Mouse (Mus musculus) limb, embryonic 13.5 days (tissue): Measurements from ENCODE around the gene Tmem117. TPM values are rescaled to one million over a fixed set of nuclear protein-coding genes. Genes with fewer than 3 reads are reported as not detected.
A peak's percentile ranks its signal among the peaks of the same experiment; 100 is the strongest.

Source experiments
- ATAC-seq: fragments of 200-750 bp; cut with Nextera tagmentation; 2 replicates; pipeline ENCODE4 v1.8.0; 2017; ENCODE audit warnings: low read depth, moderate number of reproducible peaks, moderate TSS enrichment; ENCODE audit not compliant: low FRiP score
- H3K27ac ChIP-seq: fragments of 300-500 bp; sonication (generic); 2 replicates; pipeline ENCODE4 v1.5.1; 2015; ENCODE audit warnings: inconsistent platforms, mild to moderate bottlenecking, moderate library complexity
- H3K27me3 ChIP-seq: fragments of 300-500 bp; sonication (generic); 2 replicates; pipeline ENCODE4 v1.6.1; 2015; ENCODE audit warnings: mild to moderate bottlenecking, inconsistent platforms
- H3K36me3 ChIP-seq: fragments of 300-500 bp; sonication (generic); 2 replicates; pipeline ENCODE4 v1.6.1; 2015; ENCODE audit warnings: inconsistent platforms, mild to moderate bottlenecking, moderate library complexity
- H3K4me1 ChIP-seq: fragments of 300-500 bp; sonication (generic); 2 replicates; pipeline ENCODE4 v1.6.1; 2015; ENCODE audit warnings: inconsistent platforms
- H3K4me2 ChIP-seq: fragments of 300-500 bp; sonication (generic); replicated peaks from 2 replicates; pipeline ENCODE4 v1.6.1; 2015; ENCODE audit warnings: inconsistent platforms, mild to moderate bottlenecking, moderate library complexity
- H3K4me3 ChIP-seq: fragments of 300-500 bp; sonication (generic); 2 replicates; pipeline ENCODE4 v1.5.1; 2015; ENCODE audit warnings: moderate library complexity, mild to moderate bottlenecking, inconsistent platforms
- H3K9ac ChIP-seq: fragments of 300-500 bp; sonication (generic); 2 replicates; pipeline ENCODE4 v1.6.1; 2015; ENCODE audit warnings: mild to moderate bottlenecking, inconsistent platforms
- H3K9me3 ChIP-seq: fragments of 300-500 bp; sonication (generic); 2 replicates; pipeline ENCODE4 v1.6.1; 2016; ENCODE audit warnings: inconsistent platforms
- WGBS: fragments of 180-500 bp; shearing (Covaris S2); methylation state at CpG from one replicate; pipeline ENCODE4 v1.1.7; 2015; 5-methylcytosine and 5-hydroxymethylcytosine counted together
- polyA plus RNA-seq: library from polyadenylated mRNA; unstranded; fragments of >200 nt; fragmentation: Nextera tagmentation; extraction: Ambion mirVana; gene quantifications from 2 replicates; pipeline ENCODE4 v1.2.1, GENCODE M21; 2015

Gene Tmem117
- polyA plus RNA-seq, 1 experiment from 2014 or later, result 5.5 TPM

GRCm38 (mm10) chr15:94602441-94602840 lies 26.6 kb upstream of the Tmem117 start:
- Histone ChIP-seq H3K4me3 (no peak overlapping the region), H3K27me3 (no peaks in the 10 kb centered on the region), H3K9ac (no peak overlapping the region), H3K27ac (no peak overlapping the region), H3K4me2 (no peak overlapping the region), H3K36me3 (no peaks in the 10 kb centered on the region), H3K9me3 (no peaks in the 10 kb centered on the region), H3K4me1 (no peaks in the 10 kb centered on the region)
- ATAC-seq, result no peak
- 56% methylated on average over 3 of the region's 3 CpGs for WGBS

- H3K4me3 ChIP-seq, result no peak overlapping the region
- H3K27ac ChIP-seq, result no peak overlapping the region
- H3K36me3 ChIP-seq, result no peaks in the 10 kb centered on the region
- H3K27me3 ChIP-seq, result no peaks in the 10 kb centered on the region
- 90% methylated on average over 8 of the region's 8 CpGs for WGBS
- no peak overlapping the region for H3K4me2 ChIP-seq
- no peak overlapping the region for H3K9ac ChIP-seq
- H3K9me3 ChIP-seq, result no peaks in the 10 kb centered on the region
- ATAC-seq, result no peak
- H3K4me1 ChIP-seq, result no peaks in the 10 kb centered on the region
These were observed 21.3 kb upstream of the Tmem117 start for GRCm38 (mm10) chr15:94607768-94608167.

- no peak overlapping the region for H3K4me3 ChIP-seq
- H3K36me3 ChIP-seq, result no peaks in the 10 kb centered on the region
- no peaks in the 10 kb centered on the region for H3K9me3 ChIP-seq
- H3K4me2 ChIP-seq, result no peak overlapping the region
- WGBS, result 88% methylated on average over 11 of the region's 11 CpGs
- no peaks in the 10 kb centered on the region for H3K27me3 ChIP-seq
- no peak overlapping the region for H3K27ac ChIP-seq
- H3K9ac ChIP-seq, result no peak overlapping the region
- H3K4me1 ChIP-seq, result no peaks in the 10 kb centered on the region
- no peak for ATAC-seq
These were observed 13.0 kb upstream of the Tmem117 start for GRCm38 (mm10) chr15:94616036-94616435.

- Histone ChIP-seq H3K27me3 (no peaks in the 10 kb centered on the region), H3K9me3 (no peaks in the 10 kb centered on the region), H3K4me1 (no peaks in the 10 kb centered on the region), H3K9ac (no peak overlapping the region), H3K4me2 (no peak overlapping the region), H3K27ac (no peak overlapping the region), H3K36me3 (no peaks in the 10 kb centered on the region), H3K4me3 (no peak overlapping the region)
- no peak for ATAC-seq
These were observed 8.1 kb upstream of the Tmem117 start for GRCm38 (mm10) chr15:94620909-94621308.

GRCm38 (mm10) chr15:94628463-94628829 lies 586 bp upstream of the Tmem117 start:
- WGBS, result 47% methylated on average over 2 of the region's 2 CpGs
- Histone ChIP-seq H3K4me2 (peak overlapping the region; percentile 99), H3K9ac (peak overlapping the region; percentile 81), H3K27me3 (peaks cover 34% of the 10 kb centered on the region), H3K36me3 (no peaks in the 10 kb centered on the region), H3K9me3 (no peaks in the 10 kb centered on the region), H3K4me1 (no peaks in the 10 kb centered on the region), H3K27ac (no peak overlapping the region), H3K4me3 (peak overlapping the region; percentile 69)
- 0 out of 2 replicates have a peak, but pooled peaks have one; percentile 2 for ATAC-seq

- Histone ChIP-seq H3K9me3 (no peaks in the 10 kb centered on the region), H3K27me3 (peaks cover 34% of the 10 kb centered on the region), H3K4me2 (no peak overlapping the region), H3K36me3 (no peaks in the 10 kb centered on the region), H3K4me1 (no peaks in the 10 kb centered on the region), H3K27ac (no peak overlapping the region), H3K4me3 (no peak overlapping the region), H3K9ac (no peak overlapping the region)
- 83% methylated on average over 4 of the region's 4 CpGs for WGBS
- no peak for ATAC-seq
These were observed 1.5 kb downstream of the Tmem117 start for GRCm38 (mm10) chr15:94630553-94630952.

GRCm38 (mm10) chr15:94634524-94634923 lies 5.5 kb downstream of the Tmem117 start:
- 0 out of 2 replicates have a peak, but pooled peaks have one; percentile 69 for ATAC-seq
- Histone ChIP-seq H3K27ac (no peak overlapping the region), H3K27me3 (peaks cover 19% of the 10 kb centered on the region), H3K9ac (no peak overlapping the region), H3K4me1 (no peaks in the 10 kb centered on the region), H3K9me3 (no peaks in the 10 kb centered on the region), H3K36me3 (no peaks in the 10 kb centered on the region), H3K4me2 (no peak overlapping the region), H3K4me3 (no peak overlapping the region)
- 66% methylated on average over 11 of the region's 11 CpGs for WGBS

- no peak for ATAC-seq
- Histone ChIP-seq H3K27me3 (no peaks in the 10 kb centered on the region), H3K27ac (no peak overlapping the region), H3K36me3 (no peaks in the 10 kb centered on the region), H3K4me1 (no peaks in the 10 kb centered on the region), H3K4me3 (no peak overlapping the region), H3K4me2 (no peak overlapping the region), H3K9me3 (no peaks in the 10 kb centered on the region), H3K9ac (no peak overlapping the region)
- WGBS, result 77% methylated on average over 2 of the region's 2 CpGs
These were observed 9.2 kb downstream of the Tmem117 start for GRCm38 (mm10) chr15:94638207-94638606.

GRCm38 (mm10) chr15:94639126-94639525 lies 10.1 kb downstream of the Tmem117 start:
- WGBS, result 77% methylated on average over 2 of the region's 2 CpGs
- no peaks in the 10 kb centered on the region for H3K9me3 ChIP-seq
- no peaks in the 10 kb centered on the region for H3K27me3 ChIP-seq
- no peak overlapping the region for H3K9ac ChIP-seq
- no peaks in the 10 kb centered on the region for H3K4me1 ChIP-seq
- no peak overlapping the region for H3K4me2 ChIP-seq
- H3K27ac ChIP-seq, result no peak overlapping the region
- no peaks in the 10 kb centered on the region for H3K36me3 ChIP-seq
- ATAC-seq, result no peak
- H3K4me3 ChIP-seq, result no peak overlapping the region

- no peaks in the 10 kb centered on the region for H3K9me3 ChIP-seq
- H3K27ac ChIP-seq, result no peak overlapping the region
- no peak overlapping the region for H3K9ac ChIP-seq
- H3K36me3 ChIP-seq, result no peaks in the 10 kb centered on the region
- no peaks in the 10 kb centered on the region for H3K4me1 ChIP-seq
- no peak overlapping the region for H3K4me2 ChIP-seq
- no peak overlapping the region for H3K4me3 ChIP-seq
- no peak for ATAC-seq
- no peaks in the 10 kb centered on the region for H3K27me3 ChIP-seq
- 45% methylated on average over 6 of the region's 6 CpGs for WGBS
These were observed 17.0 kb downstream of the Tmem117 start for GRCm38 (mm10) chr15:94646012-94646411.

- ATAC-seq, result no peak
- no peak overlapping the region for H3K9ac ChIP-seq
- H3K27me3 ChIP-seq, result no peaks in the 10 kb centered on the region
- H3K4me2 ChIP-seq, result no peak overlapping the region
- no peaks in the 10 kb centered on the region for H3K36me3 ChIP-seq
- no peaks in the 10 kb centered on the region for H3K9me3 ChIP-seq
- no peak overlapping the region for H3K4me3 ChIP-seq
- WGBS, result 73% methylated on average over 8 of the region's 8 CpGs
- no peak overlapping the region for H3K27ac ChIP-seq
- no peaks in the 10 kb centered on the region for H3K4me1 ChIP-seq
These were observed 19.4 kb downstream of the Tmem117 start for GRCm38 (mm10) chr15:94648430-94648829.

- ATAC-seq, result no peak
- no peaks in the 10 kb centered on the region for H3K9me3 ChIP-seq
- H3K4me1 ChIP-seq, result no peaks in the 10 kb centered on the region
- H3K9ac ChIP-seq, result no peak overlapping the region
- H3K27me3 ChIP-seq, result no peaks in the 10 kb centered on the region
- no peak overlapping the region for H3K4me2 ChIP-seq
- no peak overlapping the region for H3K27ac ChIP-seq
- 73% methylated on average over 17 of the region's 17 CpGs for WGBS
- H3K4me3 ChIP-seq, result no peak overlapping the region
- no peaks in the 10 kb centered on the region for H3K36me3 ChIP-seq
These were observed 20.2 kb downstream of the Tmem117 start for GRCm38 (mm10) chr15:94649071-94649765.

GRCm38 (mm10) chr15:94649766-94650120 lies 20.7 kb downstream of the Tmem117 start:
- 75% methylated on average over 13 of the region's 13 CpGs for WGBS
- H3K4me2 ChIP-seq, result no peak overlapping the region
- no peak overlapping the region for H3K9ac ChIP-seq
- ATAC-seq, result no peak
- H3K9me3 ChIP-seq, result no peaks in the 10 kb centered on the region
- H3K4me1 ChIP-seq, result no peaks in the 10 kb centered on the region
- H3K4me3 ChIP-seq, result no peak overlapping the region
- H3K27ac ChIP-seq, result no peak overlapping the region
- H3K36me3 ChIP-seq, result no peaks in the 10 kb centered on the region
- no peaks in the 10 kb centered on the region for H3K27me3 ChIP-seq
